Mouse (Mus musculus): ENCODE measurements at regions not wholly inside any gene's neighbourhood (a gene's known extent, or its start where the extent isn't known, plus 50 kb on each side); places are given as distances from the start of the nearest gene placed in this dataset.
"Not testable (repeated sequence)": the region's sequence is repeated elsewhere in the genome, so short reads cannot be mapped to it uniquely, and the experiment has no call there.

GRCm38 (mm10) chr1:176511467-176511866, 236.4 kb upstream of the Pld5 start:
- DNase-seq = no peak
- intact Hi-C loops (cut with DNase I) = no loop called here

GRCm38 (mm10) chr1:176505441-176505840, 230.3 kb upstream of the Pld5 start:
- DNase-seq = no peak

GRCm38 (mm10) chr1:176504731-176505130, 229.6 kb upstream of the Pld5 start:
- peak; percentile 8 to 33 for DNase-seq
- intact Hi-C loops (cut with DNase I) = not testable (repeated sequence)

More at GRCm38 (mm10) chr1:176505441-176505840, 230.3 kb upstream of the Pld5 start:
- intact Hi-C loops (cut with DNase I) = no loop called here

DNA sequence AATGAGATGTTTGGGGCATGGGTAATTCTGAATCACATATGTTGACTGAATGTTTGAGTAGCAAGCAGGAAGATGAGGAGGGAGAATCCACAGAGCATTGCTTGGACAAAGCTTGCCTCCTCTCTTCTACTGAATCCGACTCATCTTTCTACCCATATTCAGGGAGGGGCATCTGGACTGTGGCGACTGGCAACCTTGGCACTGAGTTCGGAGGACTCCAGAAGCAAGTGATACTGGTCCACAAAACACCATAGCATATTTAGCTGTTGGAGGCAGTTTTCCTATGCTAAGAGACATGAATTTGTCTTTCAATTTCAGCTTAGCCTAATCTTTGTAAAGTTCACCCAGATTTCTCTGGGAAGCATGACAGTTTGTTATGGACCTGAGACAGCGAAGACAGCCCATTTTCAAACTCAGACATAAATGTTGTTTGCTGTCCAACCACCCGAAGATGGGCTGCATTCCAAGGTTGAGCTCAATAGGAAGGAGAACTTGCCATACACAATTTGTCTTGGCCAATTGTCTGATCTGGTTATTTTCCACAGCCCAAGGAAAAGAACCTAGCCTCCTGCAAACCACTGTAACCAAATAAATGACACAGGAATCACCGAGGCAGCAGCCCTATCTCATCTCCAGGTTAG, 224.0 kb upstream of the Pld5 start:
- intact Hi-C loops (cut with DNase I) = no loop called here
- DNase-seq = no peak

DNA sequence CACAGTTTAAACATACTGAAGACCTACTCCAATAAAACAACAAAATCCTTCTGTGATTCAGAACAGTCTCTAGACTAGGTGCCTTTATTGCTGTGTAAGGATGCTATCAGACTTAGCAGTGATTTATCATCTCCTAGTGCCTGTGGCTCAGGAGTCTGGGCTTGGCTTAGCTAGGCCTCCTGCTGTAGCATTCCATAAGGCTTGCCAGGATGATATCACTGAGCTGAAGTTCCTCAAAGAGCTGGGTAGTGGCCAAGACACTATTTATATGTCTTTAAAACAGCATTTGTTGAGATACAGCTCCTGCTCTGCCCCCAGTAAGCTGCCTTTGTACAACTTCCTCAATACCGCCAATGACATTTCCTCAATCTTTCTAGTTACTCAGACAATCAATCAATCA, 193.4 kb upstream of the Pld5 start:
- intact Hi-C loops (cut with DNase I) = no loop called here
- DNase-seq = peak in 1 of 2 experiments; percentile 2

DNA sequence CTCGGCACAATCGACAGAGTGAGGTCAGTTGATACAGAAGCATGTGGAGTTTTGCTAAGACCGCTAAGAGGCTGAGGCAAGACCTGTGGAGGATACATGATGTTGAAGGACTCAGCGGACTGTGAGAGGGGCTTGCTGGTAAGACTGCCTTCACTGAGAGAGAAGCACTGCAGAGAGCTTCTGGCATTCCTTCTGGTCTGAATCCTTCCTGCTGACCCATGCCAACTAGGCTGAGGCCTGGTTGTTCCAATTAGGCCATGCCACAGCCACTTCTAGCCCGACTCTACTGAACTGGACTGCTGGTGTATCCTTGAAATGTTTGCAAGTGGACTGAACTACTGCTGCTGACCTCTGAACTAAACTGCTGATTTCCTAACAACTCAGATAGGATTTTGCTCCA, 187.0 kb upstream of the Pld5 start:
- intact Hi-C loops (cut with DNase I) = no loop called here

DNA sequence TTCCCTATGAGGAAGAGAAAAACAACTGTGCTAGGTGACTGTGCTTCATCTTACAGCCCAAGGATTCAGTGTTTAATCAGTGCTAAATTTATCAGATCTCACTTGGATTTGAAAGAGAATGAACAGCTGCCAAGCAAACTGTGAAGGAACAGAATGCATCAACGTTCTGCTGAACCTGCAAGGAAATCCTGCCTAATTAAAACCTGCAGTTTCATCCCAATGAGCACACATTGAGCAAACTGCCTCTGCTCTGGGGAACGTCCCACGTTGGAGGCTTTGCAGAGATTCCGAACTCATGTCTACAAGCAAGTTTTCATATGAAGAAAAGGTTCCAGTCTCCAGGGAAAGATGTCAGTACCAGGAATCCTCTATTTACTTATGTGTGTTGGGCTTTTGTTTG, 171.6 kb upstream of the Pld5 start:
- no peak for DNase-seq
- intact Hi-C loops (cut with DNase I) = no loop called here

More for the DNA sequence above, 187.0 kb upstream of the Pld5 start:
- no peak for DNase-seq

DNA sequence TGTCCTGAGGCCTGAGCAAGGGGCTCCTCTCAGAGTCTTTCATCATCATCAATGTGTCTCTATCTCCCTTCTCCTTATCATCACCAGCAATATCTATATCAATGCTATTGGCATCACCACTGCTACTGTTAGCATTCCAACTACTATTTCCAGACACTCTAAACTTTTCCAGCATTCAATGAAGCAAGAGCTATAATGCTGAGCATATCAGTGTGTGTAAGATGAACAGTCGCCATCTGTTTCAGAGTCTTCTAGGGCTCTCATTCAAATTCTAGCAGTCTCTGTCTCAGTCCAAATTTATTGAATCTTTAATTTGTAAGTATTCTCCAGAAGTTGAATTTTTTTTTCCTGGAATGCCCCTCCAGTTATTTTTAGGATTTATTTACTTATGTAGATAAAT, 168.6 kb upstream of the Pld5 start:
- intact Hi-C loops (cut with DNase I) = no loop called here
- DNase-seq = no peak

GRCm38 (mm10) chr1:176440254-176440653, 165.1 kb upstream of the Pld5 start:
- intact Hi-C loops (cut with DNase I) = no loop called here

GRCm38 (mm10) chr1:176427835-176428234, 152.7 kb upstream of the Pld5 start:
- intact Hi-C loops (cut with DNase I) = no loop called here
- DNase-seq = no peak

More at GRCm38 (mm10) chr1:176440254-176440653, 165.1 kb upstream of the Pld5 start:
- peak in 1 of 2 experiments; percentile 10 for DNase-seq

DNA sequence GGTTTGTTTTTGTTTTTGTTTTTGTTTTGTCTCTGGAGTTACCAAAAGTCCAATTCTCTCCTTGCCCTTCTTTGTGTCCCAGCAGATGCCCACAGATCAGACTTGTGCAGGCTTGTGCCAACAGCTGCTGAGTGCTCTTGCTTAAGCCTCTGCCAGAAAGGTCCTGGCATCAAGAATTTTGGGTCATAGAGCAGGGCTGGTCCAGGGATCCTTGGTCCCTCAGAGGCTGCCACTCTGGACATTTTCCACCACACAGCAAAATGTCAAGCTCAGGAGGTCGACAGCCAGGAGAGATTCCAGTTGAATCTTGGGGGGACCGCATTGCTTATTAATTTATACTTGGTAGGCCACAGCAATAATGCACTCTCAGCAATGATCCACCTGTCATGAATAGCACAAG, 151.9 kb upstream of the Pld5 start:
- intact Hi-C loops (cut with DNase I) = no loop called here
- no peak for DNase-seq

GRCm38 (mm10) chr1:176417251-176417650, 142.1 kb upstream of the Pld5 start:
- intact Hi-C loops (cut with DNase I) = no loop called here
- no peak for DNase-seq

DNA sequence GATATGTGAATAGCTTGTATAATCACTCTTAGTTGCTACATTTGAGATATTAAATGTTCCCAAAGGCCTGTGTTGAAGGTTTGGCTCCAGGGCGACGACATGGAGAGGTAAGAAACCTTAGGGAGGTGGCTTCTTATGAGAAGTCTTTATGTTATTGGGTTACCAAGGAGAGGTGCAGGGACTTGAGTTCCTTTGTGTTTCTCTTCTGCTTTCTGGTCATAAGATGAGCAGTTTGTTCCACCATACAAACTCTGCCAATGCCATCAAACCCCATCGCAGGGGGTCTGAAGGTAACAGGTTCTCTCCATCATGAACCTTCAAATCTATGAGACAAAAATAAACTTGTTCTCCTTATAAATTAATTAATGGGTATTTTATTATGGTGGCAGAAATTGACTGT, 129.0 kb upstream of the Pld5 start:
- DNase-seq = no peak
- intact Hi-C loops (cut with DNase I) = no loop called here

GRCm38 (mm10) chr1:176379645-176380044, 104.5 kb upstream of the Pld5 start:
- DNase-seq = no peak
- intact Hi-C loops (cut with DNase I) = no loop called here

DNA sequence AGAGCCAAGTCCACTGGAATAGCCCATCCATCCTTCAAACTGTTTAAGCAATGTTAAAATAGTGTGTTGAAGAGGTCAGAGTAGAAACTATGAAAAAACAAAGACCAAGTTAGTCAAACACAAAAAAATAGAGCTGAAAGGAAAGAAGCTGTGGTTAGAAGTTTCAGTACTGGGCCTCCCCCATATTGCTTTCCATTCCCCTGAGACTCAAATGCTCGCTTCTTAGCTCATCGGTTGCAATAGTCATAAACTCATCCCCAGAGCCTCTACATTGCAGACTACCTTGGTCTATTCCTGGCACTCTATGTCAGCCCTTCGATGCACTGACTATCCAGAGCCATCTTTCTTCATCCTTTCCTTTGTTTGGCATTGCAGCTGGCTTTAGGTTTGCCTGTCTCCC, 91.8 kb upstream of the Pld5 start:
- no peak for DNase-seq
- intact Hi-C loops (cut with DNase I) = no loop called here

- DNase-seq = no peak
- intact Hi-C loops (cut with DNase I) = no loop called here
These were observed 85.8 kb upstream of the Pld5 start for GRCm38 (mm10) chr1:176360957-176361356.

- no peak for DNase-seq
- intact Hi-C loops (cut with DNase I) = no loop called here
These were observed 85.0 kb upstream of the Pld5 start for GRCm38 (mm10) chr1:176359992-176360724.

GRCm38 (mm10) chr1:176355342-176355741, 80.2 kb upstream of the Pld5 start:
- DNase-seq = no peak
- intact Hi-C loops (cut with DNase I) = no loop called here

GRCm38 (mm10) chr1:176354898-176355297, 79.8 kb upstream of the Pld5 start:
- intact Hi-C loops (cut with DNase I) = no loop called here
- DNase-seq = no peak

DNA sequence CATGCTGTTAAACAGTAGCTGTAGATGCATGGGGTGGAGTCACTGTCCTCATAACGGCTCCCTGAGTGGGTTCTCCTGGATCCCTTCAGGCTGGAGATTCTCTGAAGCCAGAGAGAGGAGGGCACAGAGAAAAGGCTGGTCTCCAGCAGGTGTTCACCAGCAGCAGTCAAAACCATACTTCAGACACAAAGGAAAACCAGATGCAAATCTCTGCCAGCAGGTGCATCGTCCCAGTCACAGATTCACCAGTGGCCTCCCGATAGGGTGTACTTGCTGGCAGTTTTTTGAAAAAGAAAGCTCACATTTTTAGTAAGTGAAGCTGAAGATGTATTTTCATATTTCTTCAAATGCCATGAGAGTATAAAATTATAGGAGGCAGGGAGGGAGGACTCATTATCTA, 77.6 kb upstream of the Pld5 start:
- no peak for DNase-seq
- intact Hi-C loops (cut with DNase I) = no loop called here

DNA sequence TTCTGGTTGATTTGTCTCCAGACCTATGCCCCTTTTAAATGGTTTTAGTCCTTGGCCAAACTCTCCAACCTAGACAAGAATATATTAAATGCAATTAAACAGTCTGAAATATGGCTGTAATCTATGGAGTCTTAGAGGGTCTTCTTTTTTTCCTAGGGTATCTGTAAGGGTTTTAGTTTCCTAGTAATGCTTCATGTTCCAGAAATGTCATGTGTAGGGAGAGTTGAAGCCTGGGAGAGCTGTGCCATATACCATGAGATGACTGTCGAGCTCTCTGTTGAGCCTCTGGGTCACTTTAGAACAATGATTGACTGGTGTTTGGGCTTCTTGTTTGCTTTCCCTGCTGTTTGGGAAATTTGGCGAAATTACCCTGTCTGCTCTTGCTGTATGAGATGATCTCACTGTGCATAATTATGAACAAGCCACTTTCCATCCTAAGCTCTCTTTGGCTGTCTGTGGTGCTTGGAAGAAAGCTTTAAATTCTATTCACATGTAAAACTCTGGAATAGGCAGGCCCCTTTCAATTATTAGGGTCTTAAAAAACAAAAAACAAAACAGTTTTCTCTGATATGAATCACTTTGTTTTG, 74.9 kb upstream of the Pld5 start:
- no peak for DNase-seq

DNA sequence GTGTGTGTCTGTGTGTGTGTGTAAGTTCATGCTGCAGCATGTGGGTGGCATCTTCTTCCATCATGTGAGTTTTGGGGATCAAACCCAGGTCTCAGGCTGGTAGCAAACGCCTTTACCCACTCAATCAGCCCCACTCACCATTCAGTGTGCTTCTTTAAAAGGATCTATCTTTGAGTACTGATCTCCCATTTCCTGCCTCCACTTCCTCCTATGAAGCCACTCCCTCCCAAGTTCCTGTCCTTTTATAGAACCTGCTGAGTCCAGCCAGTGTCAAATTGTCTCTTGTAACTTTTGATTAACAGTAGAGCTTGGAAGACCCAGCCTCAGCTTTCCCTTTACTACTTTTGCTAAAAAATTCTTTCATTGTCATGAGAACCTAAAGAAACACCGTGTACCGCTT, 73.0 kb upstream of the Pld5 start:
- intact Hi-C loops (cut with DNase I) = no loop called here
- DNase-seq = no peak

More for the DNA sequence above, 74.9 kb upstream of the Pld5 start:
- intact Hi-C loops (cut with DNase I) = no loop called here
